Mouse (Mus musculus) CH12.LX (cell line): ENCODE results near the gene Adam30.

Experiments
- MYC ChIP-seq: IDR thresholded peaks from 2 replicates; pipeline ENCODE4 v1.6.1; 2011; ENCODE audit warnings: low read depth, mild to moderate bottlenecking, improper control_type of control experiment, low read length
- POLR2A ChIP-seq: IDR thresholded peaks from 2 replicates; pipeline ENCODE4 v1.6.1; 2011; ENCODE audit warnings: low read depth, mild to moderate bottlenecking, improper control_type of control experiment, low read length
- SMC3 ChIP-seq: IDR thresholded peaks from 2 replicates; pipeline ENCODE4 v1.6.1; 2011; ENCODE audit warnings: low read depth, low read length, improper control_type of control experiment

- no peak for TF ChIP-seq POLR2A
- TF ChIP-seq SMC3 = no peak
- no peak for TF ChIP-seq MYC
These were observed 9.4 kb upstream of the Adam30 start for GRCm38 (mm10) chr3:98151016-98151415.
